Mouse (Mus musculus) layer of hippocampus, adult 9-10 months (tissue): ENCODE results near the gene Caskin2.
"Not testable (repeated sequence)": the region's sequence is repeated elsewhere in the genome, so short reads cannot be mapped to it uniquely, and the experiment has no call there.

Experiments
- DNase-seq: peaks from one replicate; pipeline ENCODE4 v3.0.0; 2022; ENCODE audit warnings: low spot score

The Caskin2 gene

DNA sequence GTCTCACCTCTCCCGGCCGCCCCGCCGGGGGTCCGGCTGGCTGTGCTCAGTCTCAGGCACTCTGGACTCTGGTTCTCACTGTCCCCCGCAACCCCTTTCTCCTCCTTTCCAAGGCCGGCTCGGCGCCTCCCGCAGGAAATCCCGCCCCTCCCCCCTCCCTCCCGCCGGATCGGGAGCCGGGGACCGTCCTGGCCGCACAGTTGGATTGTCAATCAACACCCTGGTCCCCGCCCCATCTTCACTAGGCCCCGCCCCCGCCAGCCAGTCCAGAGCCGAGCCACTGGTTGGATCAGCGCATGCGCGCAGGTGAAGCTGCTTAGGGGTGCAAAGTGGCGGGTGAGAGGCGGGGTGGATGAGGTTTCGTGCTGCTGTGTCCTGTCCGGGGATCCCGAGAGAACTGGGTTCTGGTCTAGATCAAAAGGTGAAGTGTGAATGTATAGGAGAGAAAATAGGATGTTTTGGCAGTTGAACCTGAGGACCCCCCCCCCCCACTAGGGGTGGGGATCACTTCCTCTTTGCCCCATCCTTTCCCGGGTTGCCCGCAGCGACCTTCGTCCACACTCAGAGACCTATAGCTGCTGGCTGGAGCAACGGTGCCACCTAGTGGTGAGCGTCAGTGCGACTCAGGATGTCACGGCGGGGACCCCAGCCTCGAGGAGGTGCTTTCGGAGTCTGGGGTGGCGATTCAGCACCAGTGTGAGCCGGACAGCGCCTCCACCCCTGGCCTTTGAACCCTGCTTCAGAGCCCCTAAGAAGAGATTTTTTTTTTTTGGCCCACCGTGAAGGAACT, at the start of gene Caskin2:
TSS of gene Caskin2 (minus strand) at position 133 of the 790 bp plus-strand sequence.
- peak; percentile 73 for DNase-seq

GRCm38 (mm10) chr11:115859143-115859945, 45.9 kb upstream of the Caskin2 start:
- DNase-seq, result peak; percentile 6

DNA sequence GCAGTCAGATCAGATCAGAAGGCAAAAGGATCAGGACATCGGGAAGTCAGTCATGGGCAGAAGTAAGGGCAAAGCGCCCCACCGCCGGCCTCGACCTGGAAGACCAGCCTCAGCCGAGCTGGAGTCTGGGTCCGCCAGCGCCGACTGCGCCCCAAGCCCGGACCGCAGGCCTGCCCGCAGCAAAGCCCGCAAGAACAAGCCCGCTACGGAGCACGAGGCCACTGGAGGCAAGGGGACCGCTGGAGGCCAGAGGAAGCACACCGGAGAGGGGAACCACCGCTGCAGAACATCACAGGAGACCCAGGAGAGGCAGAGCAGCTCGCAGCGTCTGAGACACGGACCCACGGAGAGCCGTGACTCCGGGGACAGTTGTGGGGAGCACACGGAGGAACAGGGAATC, 44.9 kb upstream of the Caskin2 start, which contains the start of gene Myo15b:
TSS of gene Myo15b (plus strand) at position 53 of the 400 bp plus-strand sequence.
- DNase-seq, result no peak

DNA sequence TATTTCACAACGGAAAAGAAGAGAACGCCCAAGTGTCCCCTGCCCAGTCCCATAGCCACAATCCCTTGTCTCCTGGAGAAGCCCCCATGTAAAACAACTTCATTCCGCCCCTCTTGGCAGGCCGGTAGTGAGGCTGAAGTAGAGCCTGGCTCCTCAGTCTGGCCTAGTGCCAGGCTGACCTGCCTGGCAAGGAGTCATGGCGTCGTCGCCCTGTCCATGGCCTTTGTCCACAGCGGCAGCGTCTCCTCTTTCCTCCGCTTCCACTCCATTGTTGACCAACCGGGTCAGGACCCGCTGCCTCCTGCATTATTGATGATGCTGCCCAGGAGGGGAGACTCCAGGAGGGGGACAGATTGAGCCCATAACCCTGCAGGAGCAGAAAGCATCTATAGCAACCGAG, 44.5 kb upstream of the Caskin2 start:
- DNase-seq, result no peak

GRCm38 (mm10) chr11:115857146-115857545, 43.7 kb upstream of the Caskin2 start:
- not testable (repeated sequence) for DNase-seq

DNA sequence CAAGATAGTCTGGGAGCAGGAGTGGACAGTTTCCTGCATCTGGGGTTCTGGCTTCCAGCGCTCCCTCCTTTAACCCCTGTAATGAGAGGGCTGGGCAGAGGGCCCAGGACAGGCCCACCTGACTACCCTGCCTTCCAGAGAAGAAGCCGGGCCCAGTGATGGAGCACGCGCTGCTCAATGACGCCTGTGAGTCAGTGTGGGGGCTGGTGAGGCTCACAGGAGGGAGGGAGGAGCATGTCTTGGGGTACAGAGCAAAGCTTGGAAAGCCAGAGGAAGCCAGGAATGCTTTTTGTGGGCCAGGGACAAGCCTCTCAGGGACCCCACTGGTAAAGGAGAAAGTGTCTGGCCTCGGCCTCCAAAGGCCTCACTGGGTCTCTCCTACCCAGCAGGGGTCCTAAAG, 41.2 kb upstream of the Caskin2 start:
- DNase-seq, result no peak

DNA sequence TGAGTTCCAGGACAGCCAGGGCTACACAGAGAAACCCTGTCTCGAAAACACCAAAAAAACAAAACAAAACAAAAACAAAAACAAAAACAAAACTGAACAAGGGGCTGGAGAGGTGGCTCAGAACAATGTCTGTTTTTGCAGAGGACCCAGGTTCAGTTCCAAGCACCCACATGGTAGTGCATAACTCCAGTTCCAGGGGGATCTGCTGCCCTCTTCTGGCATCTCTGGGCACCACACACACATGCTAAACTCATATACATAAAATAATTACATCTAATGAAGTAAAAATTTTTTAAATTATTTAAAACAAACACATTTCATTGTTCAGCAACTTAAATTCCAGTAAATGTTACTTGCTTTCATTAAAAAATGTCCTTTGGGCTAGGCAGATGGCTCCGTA, 32.4 kb upstream of the Caskin2 start:
- DNase-seq, result no peak

DNA sequence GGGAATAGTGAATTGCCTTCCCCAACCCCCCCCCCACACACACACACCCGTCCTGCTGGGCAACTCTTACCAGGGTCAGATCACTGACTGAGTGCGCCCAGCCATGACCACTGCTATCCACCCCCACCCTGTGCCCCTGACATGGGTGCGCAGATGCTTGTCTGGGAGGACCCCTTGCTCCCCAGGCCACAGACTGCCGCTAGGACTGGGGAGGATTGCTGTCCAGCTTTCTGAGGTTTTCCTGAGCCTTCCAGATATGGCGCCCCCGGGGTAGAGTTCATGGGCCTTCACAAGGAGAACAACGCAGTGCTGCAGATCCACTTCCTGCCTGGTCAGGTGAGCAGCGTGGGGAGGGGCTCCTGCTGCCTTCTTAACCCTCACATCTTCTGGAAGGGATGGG, 30.8 kb upstream of the Caskin2 start:
- no peak for DNase-seq

- no peak for DNase-seq
Observed at GRCm38 (mm10) chr11:115843891-115844239, 30.4 kb upstream of the Caskin2 start.

- DNase-seq, result no peak
Observed at GRCm38 (mm10) chr11:115843141-115843890, 29.9 kb upstream of the Caskin2 start.

GRCm38 (mm10) chr11:115841961-115842550, 28.6 kb upstream of the Caskin2 start:
- no peak for DNase-seq

GRCm38 (mm10) chr11:115841044-115841443, 27.6 kb upstream of the Caskin2 start:
- DNase-seq, result no peak

DNA sequence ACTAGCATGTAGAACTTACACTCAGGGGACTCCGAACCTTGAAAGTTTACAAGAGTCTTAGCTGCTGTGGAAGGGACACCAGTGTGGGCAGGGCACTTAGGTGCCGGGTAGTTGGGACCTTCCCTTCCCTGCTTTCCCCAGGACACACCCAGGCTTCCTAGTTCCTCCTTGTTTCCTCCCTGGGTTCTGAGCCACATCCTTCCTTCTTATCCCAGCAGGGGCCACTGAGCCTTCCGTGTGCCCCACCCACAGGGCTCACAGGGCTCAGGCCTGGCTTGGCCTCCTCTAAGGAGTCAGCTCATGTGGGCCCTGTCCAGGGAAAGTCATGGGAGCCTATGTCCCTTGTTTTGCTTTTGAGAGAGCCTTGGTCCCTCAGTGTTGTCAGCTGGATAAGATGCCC, 26.3 kb upstream of the Caskin2 start:
- DNase-seq, result no peak

DNA sequence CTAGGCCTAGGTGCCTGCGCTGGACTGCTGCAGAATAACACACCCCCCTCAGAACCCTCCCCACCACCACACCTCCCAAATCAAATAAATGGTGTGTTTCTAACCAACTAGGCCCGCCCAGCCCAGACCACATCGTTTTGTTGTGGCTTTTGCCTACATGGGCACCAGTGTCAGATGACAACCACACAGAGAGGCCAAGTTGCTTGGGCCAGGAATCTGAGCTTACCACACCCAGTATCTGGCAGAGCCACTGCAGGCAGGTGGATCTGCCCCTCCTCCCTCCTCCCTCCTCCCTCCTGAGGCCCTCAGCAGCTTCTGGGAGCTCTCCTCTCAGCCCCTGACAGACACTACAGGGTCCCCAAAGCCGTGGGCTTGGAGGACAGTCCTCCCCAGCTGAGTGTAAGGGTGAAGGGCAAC, 25.5 kb upstream of the Caskin2 start:
- DNase-seq, result no peak

- DNase-seq, result no peak
Observed at GRCm38 (mm10) chr11:115837606-115838345, 24.3 kb upstream of the Caskin2 start.

GRCm38 (mm10) chr11:115836656-115837395, 23.4 kb upstream of the Caskin2 start:
- no peak for DNase-seq

DNA sequence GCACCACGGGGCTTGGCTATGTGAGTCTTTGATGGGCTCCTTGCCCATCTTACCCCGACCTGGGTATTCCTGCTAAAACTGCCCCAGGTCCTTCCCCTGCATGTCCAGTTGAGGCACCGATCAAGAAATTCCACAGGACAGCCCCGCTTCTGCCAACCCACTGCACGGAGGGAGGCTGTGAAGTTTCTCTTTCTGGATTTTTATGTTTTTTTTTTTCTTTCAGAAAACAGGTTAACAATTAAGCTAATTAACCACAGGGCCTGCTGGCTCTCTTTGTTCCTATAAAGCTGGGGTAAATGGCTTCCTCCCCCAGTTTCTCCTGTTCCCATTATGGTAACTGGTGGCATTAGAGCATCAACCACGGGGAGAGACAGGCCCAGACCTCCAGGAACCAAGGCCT, 20.6 kb upstream of the Caskin2 start:
- DNase-seq, result no peak

GRCm38 (mm10) chr11:115833021-115833513, 19.6 kb upstream of the Caskin2 start:
- no peak for DNase-seq

DNA sequence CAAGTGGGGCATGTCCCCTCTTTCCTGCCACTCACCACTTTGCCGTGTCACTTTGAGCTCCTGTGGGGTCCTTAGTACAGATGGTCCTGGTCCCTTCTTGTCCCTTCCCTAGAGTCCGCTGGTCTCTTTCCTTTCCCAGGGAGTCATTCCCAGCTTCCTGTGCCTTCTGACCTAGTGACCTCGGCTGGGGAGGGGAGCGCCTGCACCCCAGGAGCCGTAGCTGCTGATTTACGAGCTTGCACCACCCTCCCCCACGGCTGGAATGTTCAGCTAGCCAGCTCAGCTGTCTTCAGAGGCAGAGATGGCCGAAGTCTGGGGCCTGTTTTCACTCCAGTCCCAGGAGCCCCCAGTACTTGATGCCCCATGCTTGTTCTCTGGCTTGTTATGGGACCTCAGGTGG, 19.1 kb upstream of the Caskin2 start:
- DNase-seq, result no peak

- no peak for DNase-seq
Observed at GRCm38 (mm10) chr11:115832064-115832463, 18.6 kb upstream of the Caskin2 start.

GRCm38 (mm10) chr11:115831518-115831917, 18.1 kb upstream of the Caskin2 start:
- no peak for DNase-seq
